Mouse (Mus musculus) Muller cell, postnatal 12 days (primary cell): Measurements from ENCODE around the gene Fam45a.

Source experiments
- DNase-seq: peaks from one replicate; pipeline ENCODE4 v3.0.0-alpha.2; 2015; ENCODE audit errors: inconsistent ontology term

The Fam45a gene

DNA sequence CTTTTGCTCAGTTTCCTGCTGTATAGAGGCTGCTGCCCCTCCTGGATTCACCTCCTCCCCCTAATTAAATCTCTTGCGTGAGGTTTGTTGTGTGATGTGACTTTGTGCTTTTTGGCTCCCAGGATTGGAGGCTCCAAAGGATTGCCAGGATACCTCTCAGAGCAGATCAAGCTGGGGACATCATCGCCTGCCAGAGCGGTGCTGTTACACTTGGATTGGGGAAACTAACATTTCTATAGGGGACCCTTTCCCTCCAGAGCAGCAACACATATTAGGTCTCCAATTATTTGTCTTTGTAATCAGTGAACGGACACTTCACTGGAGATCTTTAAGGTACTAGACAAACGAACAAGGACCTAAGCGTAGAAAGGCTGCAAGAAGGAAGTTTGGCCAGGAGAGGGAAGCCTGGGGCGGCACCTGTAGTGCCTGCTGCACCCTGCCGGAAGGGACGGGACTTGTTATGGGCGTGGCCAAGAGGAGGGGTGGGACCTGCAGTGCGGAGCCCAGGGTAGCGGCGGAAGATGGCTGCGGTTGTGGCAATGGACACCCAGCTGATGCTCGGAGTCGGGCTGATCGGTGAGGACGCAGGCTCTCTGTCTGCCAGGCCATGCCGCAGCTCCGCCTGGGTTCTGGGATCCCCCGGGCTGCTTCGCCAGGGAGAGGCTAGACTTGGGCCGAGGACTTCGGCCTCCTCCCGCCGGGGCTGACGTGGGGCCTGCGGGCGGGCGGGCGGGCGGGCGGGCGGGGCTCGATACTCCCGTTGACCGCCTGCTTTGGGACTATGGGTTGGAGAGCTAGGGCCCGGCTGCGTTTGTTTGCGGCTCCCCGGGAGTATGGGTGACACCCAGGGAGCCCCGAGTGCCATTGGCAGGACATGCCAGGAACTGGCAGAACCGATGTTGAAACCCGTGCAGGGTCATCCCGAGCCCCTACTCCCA is at the start of gene Fam45a:
TSS of gene Fam45a (plus strand) at position 488 of the 938 bp plus-strand sequence.
- peak; percentile 95 for DNase-seq

DNA sequence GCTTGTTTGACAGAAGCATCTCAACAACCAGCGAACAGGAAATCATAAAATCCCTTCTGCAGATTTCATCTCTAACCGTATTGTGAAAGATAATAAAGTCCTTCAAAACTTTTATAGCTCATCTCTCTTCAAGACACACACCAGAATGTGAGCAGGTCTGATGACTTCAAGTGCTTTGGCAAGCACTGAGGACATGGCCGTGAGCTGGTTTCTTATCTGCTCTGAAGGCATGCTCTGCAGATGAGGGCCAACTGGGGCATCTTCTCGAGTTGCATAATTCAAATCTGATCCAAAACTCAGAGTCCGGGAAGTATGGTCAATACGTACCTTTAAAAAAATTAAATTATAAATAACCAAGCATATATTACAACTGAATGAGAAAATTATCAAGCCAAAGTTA is 38.0 kb upstream of the Fam45a start:
- DNase-seq, result no peak

DNA sequence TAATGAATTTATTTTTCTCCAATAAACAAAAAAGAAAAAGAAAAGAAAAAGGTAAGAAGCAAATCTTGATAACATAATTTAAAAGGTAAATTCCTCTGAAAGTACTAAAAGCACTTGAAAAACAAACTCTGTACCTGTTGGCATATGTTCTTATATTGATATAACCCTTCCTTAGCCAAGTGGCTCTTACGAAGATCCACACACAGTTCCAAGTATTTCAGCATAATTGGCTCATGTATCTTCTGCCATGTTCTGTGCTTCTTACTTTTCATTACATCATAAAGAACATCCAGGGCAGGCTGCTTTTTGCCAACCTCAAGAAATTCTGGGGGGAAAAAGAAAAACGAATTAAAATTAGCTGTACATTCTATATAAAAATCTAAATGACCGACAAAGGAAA is 29.4 kb upstream of the Fam45a start:
- no peak for DNase-seq

DNA sequence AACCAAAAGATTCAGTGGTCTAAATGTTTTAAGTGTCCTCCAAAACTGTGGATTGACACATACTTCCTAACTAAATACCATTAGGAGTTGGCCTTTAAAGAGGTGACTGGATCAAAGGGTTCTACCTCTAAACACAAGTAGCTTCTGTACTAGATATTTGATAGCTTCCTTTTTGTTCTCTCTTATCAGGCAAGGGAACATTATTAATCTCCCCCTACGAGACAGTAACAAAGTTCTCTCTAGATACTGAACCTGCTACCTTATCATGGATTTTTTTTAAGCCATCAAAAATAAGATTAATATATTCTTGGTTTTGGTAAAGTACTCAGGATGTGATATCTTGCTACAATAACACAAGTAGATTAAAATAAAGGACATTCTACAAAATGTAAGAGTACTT is 26.7 kb upstream of the Fam45a start:
- no peak for DNase-seq

DNA sequence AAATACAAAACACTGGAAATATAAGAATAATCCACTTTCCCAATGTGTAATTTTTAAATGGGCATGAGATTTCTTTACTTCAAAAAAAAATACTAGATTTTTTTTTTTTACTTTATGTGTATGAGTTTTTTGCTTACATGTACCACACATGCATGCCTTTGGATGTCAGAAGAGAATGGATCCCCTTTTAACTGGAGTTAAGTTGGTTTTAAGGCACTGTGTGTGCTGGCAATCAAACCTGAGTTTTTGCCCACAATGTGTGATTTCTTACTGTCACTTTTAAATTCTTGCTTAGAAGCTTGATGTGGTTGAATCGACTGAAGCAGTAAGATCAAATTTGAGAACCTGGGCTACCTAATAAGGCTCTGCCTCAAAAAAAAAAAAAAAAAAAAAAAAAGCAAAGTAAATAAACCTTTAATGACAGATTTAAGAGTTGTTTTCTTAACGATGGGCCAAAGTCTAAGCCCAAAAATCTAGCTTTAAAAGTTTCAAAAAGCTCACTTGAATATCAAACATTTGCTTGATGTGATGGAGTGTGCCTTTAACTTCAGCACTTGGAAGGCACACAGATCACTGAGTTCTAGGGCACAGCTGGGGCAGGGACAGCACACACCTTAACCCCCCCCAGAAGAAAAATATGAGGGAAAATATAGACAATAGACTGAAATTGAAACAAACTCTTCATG is 23.8 kb upstream of the Fam45a start:
- no peak for DNase-seq

DNA sequence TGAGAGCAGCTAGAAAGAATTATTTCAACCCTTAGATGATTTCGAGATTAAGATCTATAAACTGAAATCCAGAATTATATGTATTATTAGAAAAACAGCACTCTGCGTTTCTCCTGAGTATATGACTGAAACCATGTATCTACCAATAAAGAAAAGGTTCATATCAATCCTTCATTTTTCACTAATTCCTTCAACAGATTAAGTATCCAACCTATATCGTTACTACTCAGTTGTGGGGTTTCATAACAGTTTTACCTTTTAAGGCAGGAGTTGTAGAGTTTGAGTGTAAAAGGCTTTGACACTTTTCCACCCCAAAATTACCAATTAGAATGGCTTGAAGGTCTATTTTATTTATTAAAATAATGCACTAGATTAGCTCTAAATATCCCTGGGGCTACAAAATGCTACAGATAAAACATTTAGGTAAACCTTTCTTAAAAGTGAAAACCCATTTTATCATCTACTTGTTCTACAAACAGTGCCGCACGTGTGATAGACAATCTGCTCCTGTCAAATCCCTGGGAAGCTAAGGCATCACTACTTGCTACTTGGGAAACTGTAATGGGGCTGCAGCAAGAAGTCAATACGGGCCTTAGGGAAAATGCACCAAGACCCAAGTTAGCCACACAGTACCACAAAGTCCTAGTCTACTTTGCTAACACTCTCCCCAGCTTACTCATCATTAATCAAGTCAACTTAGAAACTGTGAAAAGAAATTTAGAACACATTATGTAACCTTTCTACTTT is 23.0 kb upstream of the Fam45a start:
- DNase-seq, result peak; percentile 4

DNA sequence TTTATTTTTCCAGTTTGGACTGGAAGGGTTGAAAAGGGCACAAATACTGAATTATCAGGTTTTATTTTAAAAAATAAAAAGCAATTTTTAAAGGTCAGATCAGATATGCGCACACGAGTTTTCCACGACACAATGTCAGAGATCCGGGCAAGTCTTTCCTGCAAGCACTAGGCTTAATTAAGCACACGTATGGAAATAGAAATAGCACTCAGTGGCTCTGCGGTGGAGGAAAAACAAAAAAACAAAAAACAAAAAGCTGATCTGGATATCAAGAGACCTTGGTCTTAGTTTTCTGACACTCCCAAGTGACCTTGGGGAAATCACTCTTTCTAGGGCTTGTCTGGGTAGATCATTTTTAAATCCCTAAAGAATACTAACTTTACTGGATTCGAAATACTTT is 21.9 kb upstream of the Fam45a start:
- no peak for DNase-seq

DNA sequence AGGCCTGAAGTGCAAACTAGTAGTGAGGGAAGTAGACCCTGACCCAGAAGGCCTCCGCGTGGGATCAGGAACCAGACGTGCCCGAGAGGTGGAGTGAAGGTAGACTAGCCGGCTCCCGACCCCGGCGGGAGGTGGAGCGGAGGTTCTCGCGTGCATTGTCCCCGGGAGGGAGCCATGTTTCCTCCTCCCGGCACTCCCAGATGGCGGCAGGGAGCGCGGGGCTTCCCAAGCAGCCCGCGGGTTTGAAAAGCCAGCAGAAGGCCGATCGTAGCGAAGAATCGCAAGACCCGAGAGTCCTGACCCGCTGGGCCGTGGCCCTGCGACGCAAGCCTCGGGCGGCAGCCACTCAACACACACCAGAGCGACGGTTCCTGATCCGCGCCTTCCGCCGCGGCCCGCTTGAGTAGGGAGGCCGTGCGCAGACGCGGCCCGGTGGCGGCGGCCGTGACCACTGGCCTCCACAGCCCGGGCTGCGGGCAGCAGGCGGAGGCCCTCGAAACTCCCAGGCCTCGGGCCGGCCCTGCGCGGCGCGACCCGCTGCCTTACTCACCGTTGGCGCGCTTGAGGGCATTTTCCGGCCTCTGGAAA is 21.4 kb upstream of the Fam45a start:
- DNase-seq, result peak; percentile 73

DNA sequence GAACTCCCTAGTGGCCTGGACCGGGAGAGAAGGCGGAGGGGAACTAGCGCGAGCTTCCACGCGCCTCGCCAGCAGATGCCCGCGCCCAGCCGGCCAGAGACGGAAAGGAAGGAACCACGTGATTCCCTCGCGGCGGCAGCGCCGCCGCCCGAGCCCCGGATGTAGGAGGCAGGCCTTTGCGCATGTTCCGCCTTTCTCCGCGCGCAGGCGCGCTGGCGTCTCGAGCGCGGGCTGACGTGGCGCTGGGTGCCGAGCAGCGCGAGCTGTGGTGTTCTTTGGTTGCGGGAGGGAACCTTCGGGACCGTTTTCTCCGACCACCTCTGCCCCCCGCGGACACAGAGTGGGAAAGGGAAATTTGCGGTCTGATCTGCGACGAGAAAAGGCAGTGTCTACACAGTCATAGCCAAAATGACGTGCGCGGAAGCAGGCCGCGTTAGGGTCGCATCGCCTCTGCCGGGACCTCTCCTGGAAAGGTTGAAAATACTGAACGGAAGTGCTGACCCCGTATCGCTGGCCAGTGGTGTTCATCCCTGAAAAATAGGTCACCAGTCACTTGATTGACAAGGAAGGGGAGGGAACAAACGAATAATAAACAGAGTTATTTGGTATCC is 20.7 kb upstream of the Fam45a start, which contains the start of gene Eif3a:
TSS of gene Eif3a (minus strand) at position 108 of the 611 bp plus-strand sequence.
- peak; percentile 97 for DNase-seq

DNA sequence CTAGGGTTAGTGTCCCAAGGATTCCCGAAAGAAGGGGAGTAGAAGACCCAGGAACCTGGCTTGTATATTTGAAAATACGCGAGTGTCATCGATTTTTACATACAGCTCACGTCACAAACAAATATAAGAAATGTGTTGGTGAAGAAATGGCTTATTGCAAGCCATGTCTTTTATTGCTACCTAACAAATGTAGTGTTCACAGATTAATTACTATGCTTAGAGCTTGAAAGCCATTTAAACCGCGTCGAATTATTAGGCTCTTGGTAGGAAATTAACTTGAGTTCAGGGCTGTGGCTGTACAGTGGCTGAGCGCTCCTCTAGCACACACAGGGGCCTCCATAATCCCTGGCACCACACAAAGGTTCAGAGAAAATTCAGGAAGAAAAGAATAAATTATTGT is 20.2 kb upstream of the Fam45a start:
- DNase-seq, result no peak

DNA sequence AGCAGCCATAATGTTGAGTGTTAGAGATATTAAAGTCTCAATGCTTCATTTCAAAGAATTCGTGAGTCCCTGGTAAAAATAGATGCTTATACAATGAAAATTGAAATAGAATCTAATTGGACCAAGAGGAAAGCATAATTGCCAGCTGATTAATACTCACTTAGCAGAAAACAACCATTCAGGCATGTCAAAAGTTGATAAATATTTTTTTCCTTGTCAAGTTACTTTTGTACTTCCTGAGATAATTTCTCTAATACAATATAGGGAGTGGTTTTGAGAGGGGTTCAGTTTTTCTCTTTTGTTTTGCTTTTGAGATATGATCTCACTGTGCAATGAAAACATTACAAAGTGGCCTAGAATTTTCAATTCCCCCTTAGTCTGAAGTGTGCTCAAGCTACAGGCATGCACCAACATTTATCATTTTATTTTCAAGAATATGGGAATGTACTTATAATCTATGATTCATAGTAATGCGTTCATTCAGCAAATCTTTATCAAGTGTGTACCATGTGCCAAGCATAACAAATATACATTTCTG is 18.1 kb upstream of the Fam45a start:
- DNase-seq, result no peak

DNA sequence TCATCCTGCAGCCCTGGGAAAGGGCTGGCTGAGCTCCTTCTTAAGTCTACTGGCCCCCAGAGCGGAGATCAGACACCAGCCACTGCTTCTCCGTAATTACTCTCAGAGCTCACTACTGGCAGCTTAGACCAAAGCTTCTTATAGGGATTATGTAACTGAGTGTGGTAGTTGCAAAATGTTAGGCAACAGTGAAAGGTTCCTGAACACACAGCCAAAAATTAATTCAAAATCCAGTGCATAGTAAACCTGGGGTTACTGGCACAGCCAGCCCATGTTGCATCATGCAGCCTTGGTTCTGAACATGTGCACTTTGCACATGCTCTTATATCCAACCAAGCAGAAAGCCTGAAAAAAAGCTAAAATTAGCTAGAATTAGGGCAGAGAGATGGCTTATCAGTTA is 16.1 kb upstream of the Fam45a start:
- DNase-seq, result no peak

DNA sequence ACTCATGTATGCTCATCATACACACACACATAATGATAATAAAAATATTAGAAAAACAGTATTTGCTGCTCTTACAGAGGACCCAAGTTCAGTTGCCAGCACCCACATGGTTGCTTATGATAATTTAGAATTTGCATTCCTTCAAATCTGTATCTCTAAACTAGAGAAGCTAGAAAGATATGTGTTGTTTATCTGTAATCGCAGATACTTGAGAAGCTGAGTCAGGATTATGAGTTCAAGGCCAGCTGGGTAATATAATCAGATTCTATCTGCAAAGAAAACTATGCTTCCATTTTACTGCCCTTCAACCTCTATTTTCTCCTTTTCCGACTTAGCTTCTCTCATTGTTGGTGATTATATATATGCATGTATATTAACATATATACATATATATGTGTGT is 14.0 kb upstream of the Fam45a start:
- no peak for DNase-seq

DNA sequence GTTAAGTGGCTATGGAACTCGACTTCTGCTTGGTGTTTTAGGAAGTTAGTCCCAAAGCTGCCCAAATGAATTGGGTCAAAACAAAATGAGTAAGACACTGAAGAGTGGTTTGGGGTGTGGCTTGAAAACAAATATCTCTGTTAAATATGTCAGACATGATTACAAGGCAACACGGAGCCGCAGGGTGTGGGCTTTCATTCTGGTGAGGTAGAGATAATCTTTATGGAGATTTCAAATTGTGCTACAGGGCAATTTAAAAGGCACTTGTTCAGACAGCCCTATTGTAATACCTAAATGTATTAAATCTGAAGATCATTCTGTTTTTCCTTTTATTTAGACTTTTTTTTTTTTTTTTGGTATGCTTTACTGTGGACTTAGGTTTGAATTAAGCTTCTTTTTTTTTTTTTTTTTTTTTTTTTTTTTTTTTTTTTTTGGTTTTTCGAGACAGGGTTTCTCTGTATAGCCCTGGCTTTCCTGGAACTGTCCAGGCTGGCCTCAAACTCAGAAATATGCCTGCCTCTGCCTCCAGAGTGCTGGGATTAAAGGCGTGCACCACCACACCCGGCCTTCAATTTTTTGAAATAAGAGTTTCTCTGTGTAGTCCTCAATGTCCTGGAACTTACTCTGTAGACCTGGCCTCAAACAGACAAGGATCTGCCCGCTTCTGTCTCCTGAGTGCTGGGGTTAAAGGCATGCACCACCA is 11.4 kb upstream of the Fam45a start:
- no peak for DNase-seq

DNA sequence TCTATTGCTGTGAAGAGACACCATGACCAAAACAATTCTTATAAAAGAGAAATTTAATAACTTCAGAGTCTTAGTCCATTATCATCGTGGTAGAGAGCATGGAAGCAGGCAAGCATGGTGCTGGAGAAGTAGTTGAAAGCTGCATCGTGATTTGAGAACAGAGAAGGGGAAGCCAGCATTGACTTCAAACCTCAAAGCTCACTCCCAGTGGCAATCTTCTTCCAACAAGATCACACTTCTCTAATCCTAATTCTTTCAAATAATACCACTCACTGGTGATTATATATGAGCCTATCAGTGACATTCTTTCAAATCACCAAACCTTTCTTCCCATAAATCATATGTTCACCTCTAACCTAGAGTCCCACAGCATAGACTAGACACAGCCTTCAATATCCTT is 6.5 kb upstream of the Fam45a start:
- no peak for DNase-seq

DNA sequence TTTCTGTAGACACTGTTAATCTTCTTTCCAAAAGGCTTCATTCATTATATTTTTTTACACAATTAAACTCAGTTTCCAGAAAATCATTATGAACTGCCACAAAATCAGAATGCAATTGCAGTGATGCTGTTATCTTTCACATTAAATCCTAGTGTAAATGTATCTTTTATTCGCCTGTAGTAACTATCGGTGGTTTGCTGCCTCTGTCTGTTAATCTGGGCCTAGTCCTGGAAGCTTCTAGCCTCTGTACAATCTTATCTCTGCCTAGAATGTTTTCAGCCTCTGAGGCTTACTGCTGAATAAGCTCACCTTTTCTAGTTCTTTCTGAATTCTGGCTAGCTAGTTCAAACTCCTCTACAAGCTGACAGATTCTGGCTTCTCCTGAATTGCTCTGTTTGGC is 1.5 kb upstream of the Fam45a start:
- DNase-seq, result no peak

DNA sequence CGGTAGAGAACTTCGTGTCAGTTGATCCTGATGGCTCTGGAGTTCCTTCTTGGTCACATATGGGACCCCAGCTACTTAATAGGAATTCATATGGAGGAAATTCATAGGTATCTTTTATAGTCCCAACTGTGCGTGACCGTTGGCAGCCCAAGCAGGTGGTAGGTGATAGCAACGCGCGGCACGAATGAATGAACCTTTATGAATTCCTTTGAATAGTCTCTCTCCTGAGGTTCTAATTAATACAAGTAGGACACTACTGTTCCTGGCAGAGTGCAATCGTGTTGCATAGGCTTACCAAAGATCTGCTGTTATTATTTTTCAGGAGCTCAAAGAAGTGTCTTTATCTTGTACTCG is 628 bp downstream of the Fam45a start:
- peak; percentile 55 for DNase-seq

DNA sequence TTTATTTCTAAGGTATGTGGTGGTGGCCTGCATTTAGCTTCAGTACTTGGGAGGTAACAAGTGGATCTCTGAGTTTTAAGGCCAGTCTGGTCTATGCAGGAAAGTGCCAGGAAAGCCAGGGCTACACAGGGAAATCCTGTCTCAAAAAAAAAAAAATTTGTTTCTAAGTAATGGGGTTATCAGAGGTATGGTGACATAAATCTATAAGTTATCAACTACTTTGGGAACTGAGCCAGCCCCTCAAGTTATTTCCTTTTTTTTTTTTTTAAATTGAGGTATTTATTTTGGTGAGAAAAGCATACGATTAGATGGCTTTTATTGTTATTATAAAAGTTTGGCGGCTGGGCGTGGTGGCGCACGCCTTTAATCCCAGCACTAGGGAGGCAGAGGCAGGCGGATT is 1.7 kb downstream of the Fam45a start:
- no peak for DNase-seq

DNA sequence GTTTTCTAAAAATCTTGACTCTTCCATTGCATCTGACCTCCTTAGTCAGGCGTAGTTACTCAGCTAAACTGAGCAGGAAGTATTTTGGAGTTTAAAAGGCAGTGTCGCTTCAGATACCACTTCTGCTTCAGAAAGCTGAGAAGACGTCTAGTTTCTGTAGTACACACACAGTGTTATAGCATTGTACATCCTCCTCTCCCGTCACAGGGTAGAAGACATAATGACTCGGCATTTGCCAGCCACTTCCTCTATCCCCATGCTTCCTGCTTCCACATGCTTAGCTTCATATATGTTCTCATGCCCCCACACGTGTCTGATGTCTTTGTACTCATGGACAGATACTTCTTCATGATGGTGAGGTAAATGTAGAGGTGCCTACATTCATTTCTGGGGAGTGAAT is 7.3 kb downstream of the Fam45a start:
- no peak for DNase-seq

DNA sequence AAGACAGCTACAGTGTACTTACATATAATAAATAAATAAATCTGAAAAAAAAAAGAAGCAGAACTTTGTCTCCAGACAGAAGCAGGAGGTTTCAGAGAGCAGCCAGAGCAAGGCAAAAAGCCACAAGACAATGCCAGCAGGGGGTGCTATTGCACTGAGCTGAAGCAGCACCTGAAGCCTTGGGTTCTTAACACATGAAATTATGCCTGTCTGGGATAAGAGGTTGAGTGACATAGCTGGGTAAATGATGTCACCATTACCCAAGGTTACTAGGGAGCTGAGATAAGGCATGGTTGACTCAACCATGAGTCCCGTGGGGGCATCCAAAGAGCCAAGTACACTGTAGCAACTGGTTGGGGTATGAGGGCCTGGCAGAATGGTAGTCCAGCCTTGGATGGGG is 26.4 kb downstream of the Fam45a start:
- peak; percentile 32 for DNase-seq

DNA sequence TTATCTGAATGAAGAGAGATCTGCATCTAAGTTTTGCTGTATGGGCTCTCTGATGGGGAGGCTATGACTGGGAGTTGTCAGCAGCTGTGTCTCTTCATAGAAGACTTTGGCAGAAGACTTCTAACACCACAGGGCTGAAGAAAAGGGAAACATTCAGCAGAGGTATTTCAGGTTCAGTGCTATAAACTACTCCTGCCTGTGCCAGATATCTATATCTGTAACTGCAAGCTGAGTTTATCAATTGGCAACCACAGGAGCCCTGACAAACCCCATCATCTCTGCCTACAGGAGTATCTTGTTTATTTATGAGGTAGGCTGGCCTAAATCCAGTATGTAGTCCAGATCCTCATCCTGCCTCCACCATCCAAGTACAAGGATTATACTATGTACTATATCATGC is 31.9 kb downstream of the Fam45a start:
- DNase-seq, result no peak
